Mouse (Mus musculus) heart, embryonic 15.5 days (tissue): ENCODE data around the gene Art1. TPM values are rescaled to one million over a fixed set of nuclear protein-coding genes. Genes with fewer than 3 reads are reported as not detected.

Experiments
- ATAC-seq: fragments of 200-750 bp; cut with Nextera tagmentation; replicated peaks from 2 replicates; pipeline ENCODE4 v1.8.0; 2017; ENCODE audit warnings: low read depth, moderate TSS enrichment; ENCODE audit not compliant: insufficient number of reproducible peaks, insufficient read depth, low FRiP score
- H3K27ac ChIP-seq: fragments of 300-500 bp; sonication (generic); 2 replicates; pipeline ENCODE4 v1.5.1; 2015; ENCODE audit warnings: mild to moderate bottlenecking, inconsistent platforms
- H3K27me3 ChIP-seq: fragments of 300-500 bp; sonication (generic); 2 replicates; pipeline ENCODE4 v1.6.1; 2015; ENCODE audit warnings: inconsistent platforms
- H3K36me3 ChIP-seq: fragments of 300-500 bp; sonication (generic); 2 replicates; pipeline ENCODE4 v1.6.1; 2015; ENCODE audit warnings: mild to moderate bottlenecking, inconsistent platforms
- H3K4me1 ChIP-seq: fragments of 300-500 bp; sonication (generic); replicated peaks from 2 replicates; pipeline ENCODE4 v1.6.1; 2015; ENCODE audit warnings: inconsistent platforms
- H3K4me2 ChIP-seq: fragments of 300-500 bp; sonication (generic); 2 replicates; pipeline ENCODE4 v1.6.1; 2015; ENCODE audit warnings: inconsistent platforms, mild to moderate bottlenecking, moderate library complexity
- H3K4me3 ChIP-seq: fragments of 300-500 bp; sonication (generic); 2 replicates; pipeline ENCODE4 v1.5.1; 2015; ENCODE audit warnings: mild to moderate bottlenecking, inconsistent platforms
- H3K9ac ChIP-seq: fragments of 300-500 bp; sonication (generic); 2 replicates; pipeline ENCODE4 v1.6.1; 2015; ENCODE audit warnings: mild to moderate bottlenecking, inconsistent platforms
- H3K9me3 ChIP-seq: fragments of 300-500 bp; sonication (generic); replicated peaks from 2 replicates; pipeline ENCODE4 v1.6.1; 2016; ENCODE audit warnings: inconsistent platforms
- WGBS: fragments of 180-500 bp; shearing (Covaris S2); methylation state at CpG from one replicate; pipeline ENCODE4 v1.1.7; 2015; ENCODE audit warnings: mixed read lengths; 5-methylcytosine and 5-hydroxymethylcytosine counted together
- polyA plus RNA-seq: library from polyadenylated mRNA; unstranded; fragments of >200 nt; fragmentation: Nextera tagmentation; extraction: Ambion mirVana; gene quantifications from 2 replicates; pipeline ENCODE4 v1.2.1, GENCODE M21; 2015

Gene Art1
- polyA plus RNA-seq, 1 experiment from 2014 or later = 2.8 TPM

DNA sequence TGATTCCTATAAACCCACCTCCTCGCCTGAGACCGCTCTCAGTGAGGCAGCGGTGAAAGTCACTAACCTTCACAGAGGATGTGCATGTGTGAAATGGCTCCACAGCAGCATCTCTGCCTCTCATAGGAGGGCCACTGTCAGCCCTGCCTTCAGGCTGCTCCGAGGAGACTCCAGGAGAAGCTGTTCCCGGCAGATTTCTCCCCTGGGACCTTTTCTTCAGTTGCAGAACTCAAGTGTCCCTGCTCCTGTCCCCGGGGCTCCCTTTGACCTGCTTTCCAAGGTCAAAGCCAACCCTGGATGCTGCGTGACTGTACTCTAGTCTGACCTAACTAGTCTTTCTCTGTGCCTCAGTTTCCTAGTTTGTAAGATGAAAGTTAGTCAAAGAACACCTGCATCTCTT, 7.6 kb downstream of the Art1 start, which contains the start of gene Art5:
Gene Art5, minus strand, starts transcription at position 319 of the 400 bp plus-strand sequence.
- no peak within 1 kb of the TSS for H3K4me3 ChIP-seq
- no peaks in the 10 kb centered on the region for H3K9me3 ChIP-seq
- no peak within 1 kb of the TSS for H3K9ac ChIP-seq
- H3K27me3 ChIP-seq = no peaks in the 10 kb centered on the region
- WGBS = 76% methylated on average over 7 of the region's 7 CpGs
- ATAC-seq = no peak
- H3K36me3 ChIP-seq = no peaks in the 10 kb centered on the region
- no peak within 1 kb of the TSS for H3K27ac ChIP-seq
- peaks cover 11% of the 10 kb centered on the region for H3K4me1 ChIP-seq
- no peak within 1 kb of the TSS for H3K4me2 ChIP-seq

DNA sequence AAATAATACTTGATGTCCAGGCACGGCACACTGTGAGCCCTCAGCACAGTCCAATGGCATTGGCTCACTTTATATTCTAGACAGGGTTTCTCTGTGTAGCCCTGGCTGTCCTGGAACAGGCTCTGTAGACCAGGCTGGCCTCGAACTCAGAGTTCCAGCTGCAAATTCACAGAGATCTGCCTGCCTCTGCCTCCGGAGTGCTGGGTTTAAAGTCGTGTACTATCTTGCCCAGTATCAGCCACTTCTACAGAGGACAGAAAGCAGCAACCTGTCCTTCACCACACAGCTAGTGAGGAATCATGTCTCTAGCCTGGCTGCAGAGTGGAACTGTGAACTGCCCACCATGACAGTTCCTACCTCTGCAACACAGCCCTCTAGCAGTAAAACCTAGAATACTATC, 8.2 kb downstream of the Art1 start:
- Histone ChIP-seq H3K9ac (no peak overlapping the region), H3K4me2 (no peak overlapping the region), H3K36me3 (no peaks in the 10 kb centered on the region), H3K4me3 (no peak overlapping the region), H3K9me3 (no peaks in the 10 kb centered on the region), H3K27me3 (no peaks in the 10 kb centered on the region), H3K4me1 (peaks cover 11% of the 10 kb centered on the region), H3K27ac (no peak overlapping the region)
- 89% methylated on average over 4 of the region's 4 CpGs for WGBS
- ATAC-seq = no peak

DNA sequence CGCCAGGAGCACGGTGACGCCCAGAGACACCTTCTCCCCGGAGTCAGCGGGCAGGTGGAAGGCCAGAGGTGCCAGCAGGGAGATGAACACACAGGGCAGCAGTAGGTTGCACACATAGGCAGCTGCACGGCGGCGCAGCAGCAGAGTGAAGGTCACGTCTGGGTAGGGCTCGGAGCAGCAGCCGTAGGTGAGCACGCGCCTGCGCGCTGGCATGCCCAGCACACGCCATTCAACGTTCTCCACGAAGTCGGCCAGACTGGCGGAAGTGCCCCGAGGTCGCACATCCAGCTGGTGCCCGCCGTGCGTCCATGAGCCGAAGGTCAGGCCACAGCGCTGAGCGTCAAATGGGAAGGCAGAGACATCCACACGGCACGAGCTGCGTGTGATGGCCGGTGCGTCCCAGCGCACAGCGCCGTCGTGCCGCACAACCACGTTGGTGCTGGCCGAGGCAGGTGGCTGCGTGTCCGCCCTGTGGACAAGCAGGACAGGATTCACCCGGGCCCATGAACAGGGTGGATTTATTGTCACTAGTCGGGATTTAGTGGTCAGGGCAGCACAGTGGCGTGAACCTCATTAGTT, 11.7 kb downstream of the Art1 start:
- Histone ChIP-seq H3K9ac (no peak overlapping the region), H3K36me3 (no peaks in the 10 kb centered on the region), H3K4me2 (no peak overlapping the region), H3K27ac (no peak overlapping the region), H3K4me3 (no peak overlapping the region), H3K27me3 (no peaks in the 10 kb centered on the region), H3K9me3 (no peaks in the 10 kb centered on the region), H3K4me1 (no peaks in the 10 kb centered on the region)
- whole genome bisulfite sequencing = 65% methylated on average over 45 of the region's 45 CpGs
- ATAC-seq = no peak

DNA sequence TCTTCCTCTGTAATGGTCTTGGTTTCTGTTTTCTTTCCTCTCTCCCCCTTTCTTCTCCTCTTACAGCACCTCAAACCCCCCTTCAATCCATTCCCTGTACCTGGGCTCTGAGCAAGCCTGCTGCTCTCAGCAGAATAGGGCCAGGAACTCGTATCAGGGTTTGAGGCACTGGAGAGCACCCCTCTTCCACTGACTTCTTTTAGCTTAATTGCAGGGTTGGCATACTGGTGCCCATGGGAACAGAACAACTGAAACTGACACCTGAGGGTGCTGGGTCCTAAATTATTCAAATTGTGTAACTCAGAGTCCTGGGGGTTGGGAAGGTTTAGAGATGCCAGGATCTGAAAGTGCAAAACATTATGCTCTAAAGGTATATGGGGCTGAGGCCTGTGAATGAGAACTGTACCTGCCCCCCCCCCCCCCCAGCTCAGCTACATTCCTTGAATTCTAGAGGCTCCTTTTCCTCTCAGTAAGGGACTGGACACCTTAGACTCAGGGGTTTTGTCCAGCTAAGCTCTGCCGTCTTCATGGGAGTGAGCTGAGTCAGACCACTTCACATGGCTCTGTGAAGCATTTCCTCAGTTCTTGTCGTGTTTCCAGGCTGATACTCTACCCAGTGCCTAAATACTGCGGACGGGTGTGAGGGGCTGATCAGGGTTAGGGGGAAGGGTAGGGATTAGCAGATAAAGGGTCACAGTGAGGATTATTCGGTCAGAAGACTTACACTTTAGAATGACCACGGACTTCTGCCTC, 15.2 kb downstream of the Art1 start, which contains the start of gene Chrna10:
Gene Chrna10, minus strand, starts transcription at position 250 of the 753 bp plus-strand sequence.
- Histone ChIP-seq H3K4me1 (no peaks in the 10 kb centered on the region), H3K9ac (no peak within 1 kb of the TSS), H3K4me3 (no peak within 1 kb of the TSS), H3K27me3 (no peaks in the 10 kb centered on the region), H3K9me3 (no peaks in the 10 kb centered on the region), H3K27ac (no peak within 1 kb of the TSS), H3K36me3 (peaks cover 32% of the 10 kb centered on the region), H3K4me2 (no peak within 1 kb of the TSS)
- ATAC-seq = no peak
- 38% methylated on average over 7 of the region's 7 CpGs for WGBS

DNA sequence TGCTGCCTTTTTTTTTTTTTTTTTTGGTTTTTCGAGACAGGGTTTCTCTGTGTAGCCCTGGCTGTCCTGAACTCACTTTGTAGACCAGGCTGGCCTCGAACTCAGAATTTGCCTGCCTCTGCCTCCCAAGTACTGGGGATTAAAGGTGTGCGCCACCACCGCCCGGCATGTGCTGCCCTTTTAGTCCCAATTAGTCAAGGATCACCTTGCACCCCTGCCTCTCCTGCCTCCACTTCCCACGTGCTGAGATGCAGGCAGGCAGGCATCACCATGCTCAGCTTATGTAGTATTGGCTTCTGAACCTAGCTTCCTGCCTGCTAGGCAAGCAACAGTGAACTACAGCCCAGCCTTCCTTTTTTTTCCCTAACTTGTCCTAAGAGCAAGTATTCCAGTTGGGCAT, 15.8 kb downstream of the Art1 start:
- Histone ChIP-seq H3K9ac (no peak overlapping the region), H3K9me3 (no peaks in the 10 kb centered on the region), H3K4me1 (no peaks in the 10 kb centered on the region), H3K4me2 (no peak overlapping the region), H3K4me3 (no peak overlapping the region), H3K27ac (no peak overlapping the region), H3K36me3 (peaks cover 38% of the 10 kb centered on the region), H3K27me3 (no peaks in the 10 kb centered on the region)
- 70% methylated on average over 6 of the region's 6 CpGs for WGBS
- no peak for ATAC-seq

DNA sequence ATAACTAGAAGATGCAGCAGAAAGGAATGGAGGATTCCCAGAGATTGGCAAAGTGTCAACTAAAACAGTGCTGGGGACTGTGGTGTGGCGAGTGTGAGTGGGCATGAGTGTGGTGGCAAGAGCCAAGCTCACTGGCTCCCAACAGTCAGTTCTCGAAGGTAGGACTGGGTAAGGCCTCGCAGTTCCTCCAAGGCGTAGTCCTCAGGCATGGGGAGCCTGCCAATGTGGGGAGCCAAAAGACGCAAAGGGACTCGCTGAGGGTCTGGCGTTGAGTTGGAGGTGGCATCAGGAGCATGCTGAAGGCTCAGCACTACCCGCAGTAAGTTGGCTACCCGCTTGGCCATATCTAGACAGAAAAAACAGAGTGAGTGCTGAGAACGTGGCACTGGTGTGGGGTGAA, 18.8 kb downstream of the Art1 start:
- Histone ChIP-seq H3K36me3 (peaks cover 67% of the 10 kb centered on the region), H3K27ac (no peak overlapping the region), H3K4me3 (no peak overlapping the region), H3K9me3 (no peaks in the 10 kb centered on the region), H3K4me1 (no peaks in the 10 kb centered on the region), H3K9ac (no peak overlapping the region), H3K4me2 (no peak overlapping the region), H3K27me3 (no peaks in the 10 kb centered on the region)
- WGBS = 93% methylated on average over 10 of the region's 10 CpGs
- no peak for ATAC-seq

DNA sequence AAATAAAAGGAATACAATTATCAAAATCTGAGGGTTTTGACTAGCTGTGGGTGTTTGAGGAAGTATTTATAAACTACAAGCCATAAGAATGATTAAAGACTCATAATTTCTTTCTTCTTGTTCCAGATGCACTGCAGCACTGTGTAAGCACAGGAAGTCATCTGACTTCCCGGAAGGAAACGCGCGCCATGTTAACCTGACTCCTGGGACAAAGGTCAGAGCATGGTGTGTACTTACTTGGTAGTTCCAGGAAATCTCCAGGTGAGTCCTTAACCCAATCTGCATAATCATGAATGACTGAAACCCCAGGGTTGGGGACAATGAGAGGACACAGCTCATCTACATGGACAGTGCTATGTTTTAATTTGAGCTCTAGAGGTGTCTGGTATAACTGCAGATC, 30.9 kb downstream of the Art1 start:
- Histone ChIP-seq H3K36me3 (peaks cover 84% of the 10 kb centered on the region), H3K27ac (no peak overlapping the region), H3K9ac (no peak overlapping the region), H3K4me2 (no peak overlapping the region), H3K27me3 (no peaks in the 10 kb centered on the region), H3K4me1 (no peaks in the 10 kb centered on the region), H3K4me3 (no peak overlapping the region), H3K9me3 (no peaks in the 10 kb centered on the region)
- no peak for ATAC-seq
- 84% methylated on average over 4 of the region's 4 CpGs for WGBS

DNA sequence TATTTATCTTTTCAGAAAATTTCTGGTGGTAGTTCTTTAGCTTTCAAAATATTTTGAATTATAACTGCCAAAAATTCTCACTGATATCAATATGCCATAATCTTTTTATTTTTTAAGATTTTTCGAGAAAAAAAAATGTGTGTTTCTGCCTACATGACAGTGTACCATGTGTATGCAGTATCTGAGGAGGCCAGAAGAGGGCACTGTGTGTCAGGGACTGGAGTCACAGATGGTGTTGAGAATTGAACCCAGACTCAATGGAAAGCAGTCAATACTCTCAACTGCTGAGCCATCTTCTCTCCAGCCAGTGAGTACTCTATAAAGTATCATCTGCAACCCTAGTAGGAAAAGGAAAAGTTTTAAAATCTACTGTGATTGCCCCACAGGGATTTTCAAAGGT, 35.9 kb downstream of the Art1 start:
- Histone ChIP-seq H3K9ac (no peak overlapping the region), H3K27ac (no peak overlapping the region), H3K4me1 (no peaks in the 10 kb centered on the region), H3K4me2 (no peak overlapping the region), H3K9me3 (no peaks in the 10 kb centered on the region), H3K36me3 (peaks cover 82% of the 10 kb centered on the region), H3K4me3 (no peak overlapping the region), H3K27me3 (no peaks in the 10 kb centered on the region)
- no peak for ATAC-seq
- WGBS = 76% methylated on average over 1 of the region's 1 CpGs

DNA sequence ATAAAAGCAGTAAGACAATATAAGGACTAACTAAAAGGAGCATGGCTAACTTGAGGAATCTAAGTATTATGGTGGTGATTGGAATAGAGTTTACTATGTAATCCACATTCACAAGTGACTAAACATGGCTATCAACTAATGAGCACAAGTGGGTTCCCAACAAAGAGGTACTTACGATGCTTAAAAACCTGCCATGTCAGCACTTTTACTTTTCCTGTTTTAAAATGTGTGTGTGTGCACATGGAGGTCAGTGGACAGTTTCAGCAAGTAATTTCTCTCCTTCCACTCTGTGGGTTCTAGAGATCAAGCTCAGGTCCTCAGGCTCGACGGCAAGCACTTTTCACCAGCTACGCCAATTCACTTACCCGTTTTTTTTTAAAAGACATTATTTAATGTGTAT, 36.4 kb downstream of the Art1 start:
- H3K36me3 ChIP-seq = peaks cover 79% of the 10 kb centered on the region
- no peak overlapping the region for H3K9ac ChIP-seq
- no peak overlapping the region for H3K4me3 ChIP-seq
- WGBS = 96% methylated on average over 5 of the region's 5 CpGs
- no peaks in the 10 kb centered on the region for H3K4me1 ChIP-seq
- H3K4me2 ChIP-seq = no peak overlapping the region
- no peak for ATAC-seq
- no peak overlapping the region for H3K27ac ChIP-seq
- H3K9me3 ChIP-seq = no peaks in the 10 kb centered on the region
- H3K27me3 ChIP-seq = no peaks in the 10 kb centered on the region

DNA sequence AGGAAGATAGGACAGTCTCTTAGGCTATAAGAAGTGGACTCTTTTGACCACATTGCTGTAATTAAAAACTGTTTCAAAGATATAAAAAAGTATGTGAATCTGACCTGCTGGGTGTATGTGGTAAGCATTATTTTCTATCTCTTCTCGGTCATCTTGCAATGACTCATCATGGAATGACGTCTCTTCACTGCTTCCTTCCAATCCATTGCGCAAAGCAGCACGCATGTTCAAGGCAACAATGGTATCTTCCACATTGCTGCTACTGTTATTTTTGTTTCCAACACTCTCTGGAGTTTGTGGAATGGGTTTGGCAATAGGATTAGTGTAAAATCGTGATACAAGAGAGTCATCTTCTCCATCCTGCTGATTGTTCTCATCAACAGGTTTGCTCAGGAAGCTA, 52.1 kb downstream of the Art1 start:
- Histone ChIP-seq H3K9ac (no peak overlapping the region), H3K9me3 (no peaks in the 10 kb centered on the region), H3K4me3 (no peak overlapping the region), H3K27ac (no peak overlapping the region), H3K36me3 (peaks cover 57% of the 10 kb centered on the region), H3K4me2 (no peak overlapping the region), H3K27me3 (no peaks in the 10 kb centered on the region), H3K4me1 (no peaks in the 10 kb centered on the region)
- no peak for ATAC-seq
- 83% methylated on average over 5 of the region's 5 CpGs for WGBS
